Mouse (Mus musculus): ENCODE data around the gene Rpl14. TPM values are rescaled to one million over a fixed set of nuclear protein-coding genes. Genes with fewer than 3 reads are reported as not detected.

Gene Rpl14
- polyA plus RNA-seq, 1 experiment = 411 TPM

DNA sequence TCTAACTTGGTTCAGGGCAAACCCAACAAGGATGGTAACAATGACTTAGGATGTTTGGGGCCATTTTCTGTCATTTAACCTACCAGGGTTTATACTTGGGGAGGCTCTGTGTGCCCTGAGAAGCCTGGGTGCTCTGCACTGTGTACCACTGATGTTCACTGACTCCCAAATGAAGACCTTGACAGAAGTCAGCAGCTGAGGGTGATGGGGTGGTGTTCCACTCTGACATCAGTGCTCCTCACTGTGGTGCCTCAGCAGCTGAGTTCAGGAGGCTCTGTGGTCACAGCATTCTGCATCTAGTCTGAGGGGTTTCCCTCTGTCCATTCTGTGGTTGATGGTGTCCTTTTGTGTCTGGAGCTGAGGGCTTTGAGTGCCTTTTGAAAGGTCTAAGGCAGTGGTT lies 39.8 kb downstream of the Rpl14 start:
- no peak overlapping the region for H3K27ac ChIP-seq (ENCODE audit: insufficient read depth, low read depth, low read length)
- H3K4me1 ChIP-seq (ENCODE audit: control insufficient read depth, insufficient read depth, low read length) = no peaks in the 10 kb centered on the region
- TF ChIP-seq CTCF (conservative IDR thresholded peaks at IDR 0.05; ENCODE audit: insufficient read depth, insufficient read length, low read depth, low read length) (no peak), POLR2A (IDR thresholded peaks at IDR 0.05; ENCODE audit: low read depth, low read length) (no peak)
- H3K36me3 ChIP-seq (ENCODE audit: control insufficient read depth, insufficient read depth, low read length) = no peaks in the 10 kb centered on the region
- H3K27me3 ChIP-seq (replicated peaks; ENCODE audit: control insufficient read depth, insufficient read depth, low read length) = no peaks in the 10 kb centered on the region
- no peak for DNase-seq
- no peak overlapping the region for H3K4me3 ChIP-seq (ENCODE audit: insufficient read depth, low read depth, low read length)

DNA sequence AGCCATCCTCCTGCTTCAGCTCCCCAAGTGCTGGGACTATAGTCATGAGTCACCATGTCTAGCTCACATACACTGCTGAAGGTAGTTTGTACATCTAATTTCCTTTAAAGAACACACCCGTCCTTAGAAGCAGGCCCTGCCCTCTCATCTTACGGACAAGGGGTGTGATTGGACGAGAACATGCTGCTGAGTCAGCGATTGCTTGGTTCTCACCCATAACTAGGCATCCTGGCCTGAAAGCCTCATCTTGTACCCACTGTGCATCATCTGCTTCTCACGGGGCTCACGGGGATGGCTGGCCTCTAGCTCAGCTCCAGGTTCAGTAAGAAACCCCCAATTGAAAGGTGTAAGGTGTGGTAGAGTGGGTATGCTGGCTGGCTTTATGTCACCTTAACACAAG lies 42.8 kb downstream of the Rpl14 start:
- Histone ChIP-seq H3K27ac (ENCODE audit: insufficient read depth, low read depth, low read length) (no peak overlapping the region), H3K4me3 (ENCODE audit: insufficient read depth, low read depth, low read length) (no peak overlapping the region), H3K4me1 (ENCODE audit: control insufficient read depth, insufficient read depth, low read length) (no peaks in the 10 kb centered on the region), H3K27me3 (replicated peaks; ENCODE audit: control insufficient read depth, insufficient read depth, low read length) (no peaks in the 10 kb centered on the region), H3K36me3 (ENCODE audit: control insufficient read depth, insufficient read depth, low read length) (no peaks in the 10 kb centered on the region)
- WGBS = 91% methylated on average over 6 of the region's 6 CpGs
- no peak for DNase-seq
- no peak for TF ChIP-seq CTCF (conservative IDR thresholded peaks at IDR 0.05; ENCODE audit: insufficient read depth, insufficient read length, low read depth, low read length)
- no peak for TF ChIP-seq POLR2A (IDR thresholded peaks at IDR 0.05; ENCODE audit: low read depth, low read length)

DNA sequence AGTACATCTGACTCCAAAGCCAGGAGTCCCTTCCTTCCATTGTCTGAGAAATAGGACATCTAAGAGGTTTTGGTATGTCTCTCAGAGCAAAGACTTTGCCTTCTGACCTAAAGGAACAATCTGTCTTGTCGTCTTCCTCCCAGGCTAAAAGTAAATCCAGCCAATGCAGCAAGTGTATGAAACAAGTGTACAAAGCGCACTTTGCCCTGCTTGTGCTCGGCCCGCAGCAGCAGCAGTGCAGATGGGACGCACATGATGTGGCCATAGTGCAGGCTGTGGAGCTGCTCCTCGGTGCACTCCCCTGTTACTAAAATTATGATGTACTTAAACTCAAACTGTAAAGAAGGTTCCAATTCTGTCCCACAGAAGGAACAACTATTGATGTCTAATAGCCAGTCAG lies 46.9 kb downstream of the Rpl14 start:
- Histone ChIP-seq H3K4me1 (ENCODE audit: control insufficient read depth, insufficient read depth, low read length) (no peaks in the 10 kb centered on the region), H3K27me3 (replicated peaks; ENCODE audit: control insufficient read depth, insufficient read depth, low read length) (no peaks in the 10 kb centered on the region), H3K27ac (ENCODE audit: insufficient read depth, low read depth, low read length) (no peak overlapping the region), H3K36me3 (ENCODE audit: control insufficient read depth, insufficient read depth, low read length) (no peaks in the 10 kb centered on the region), H3K4me3 (ENCODE audit: insufficient read depth, low read depth, low read length) (no peak overlapping the region)
- TF ChIP-seq CTCF (conservative IDR thresholded peaks at IDR 0.05; ENCODE audit: insufficient read depth, insufficient read length, low read depth, low read length) = no peak
- no peak for TF ChIP-seq POLR2A (IDR thresholded peaks at IDR 0.05; ENCODE audit: low read depth, low read length)
- 64% methylated on average over 6 of the region's 6 CpGs for WGBS
- no peak for DNase-seq

DNA sequence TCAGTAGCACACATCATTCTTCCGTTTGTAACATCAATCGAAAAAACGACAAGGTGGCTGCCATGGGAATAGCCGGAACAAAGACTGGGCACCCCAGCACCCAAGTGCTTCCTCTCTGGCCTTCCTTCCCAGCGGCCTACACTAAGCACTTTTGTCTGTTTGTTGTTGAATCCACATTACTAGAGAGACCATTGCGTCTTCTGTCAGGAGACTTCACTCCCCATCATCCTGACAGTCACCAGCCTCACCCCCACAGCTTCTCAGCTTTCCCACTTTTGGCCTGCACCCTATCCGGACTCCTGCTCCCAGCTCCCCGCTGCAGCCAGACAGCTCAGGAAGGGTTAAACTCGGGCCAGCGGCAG lies 48.1 kb downstream of the Rpl14 start:
- Histone ChIP-seq H3K27ac (ENCODE audit: insufficient read depth, low read depth, low read length) (no peak overlapping the region), H3K4me3 (ENCODE audit: insufficient read depth, low read depth, low read length) (no peak overlapping the region), H3K27me3 (replicated peaks; ENCODE audit: control insufficient read depth, insufficient read depth, low read length) (no peaks in the 10 kb centered on the region), H3K4me1 (ENCODE audit: control insufficient read depth, insufficient read depth, low read length) (no peaks in the 10 kb centered on the region), H3K36me3 (ENCODE audit: control insufficient read depth, insufficient read depth, low read length) (no peaks in the 10 kb centered on the region)
- DNase-seq = no peak
- no peak for TF ChIP-seq CTCF (conservative IDR thresholded peaks at IDR 0.05; ENCODE audit: insufficient read depth, insufficient read length, low read depth, low read length)
- TF ChIP-seq POLR2A (IDR thresholded peaks at IDR 0.05; ENCODE audit: low read depth, low read length) = no peak
- WGBS = 40% methylated on average over 10 of the region's 10 CpGs

DNA sequence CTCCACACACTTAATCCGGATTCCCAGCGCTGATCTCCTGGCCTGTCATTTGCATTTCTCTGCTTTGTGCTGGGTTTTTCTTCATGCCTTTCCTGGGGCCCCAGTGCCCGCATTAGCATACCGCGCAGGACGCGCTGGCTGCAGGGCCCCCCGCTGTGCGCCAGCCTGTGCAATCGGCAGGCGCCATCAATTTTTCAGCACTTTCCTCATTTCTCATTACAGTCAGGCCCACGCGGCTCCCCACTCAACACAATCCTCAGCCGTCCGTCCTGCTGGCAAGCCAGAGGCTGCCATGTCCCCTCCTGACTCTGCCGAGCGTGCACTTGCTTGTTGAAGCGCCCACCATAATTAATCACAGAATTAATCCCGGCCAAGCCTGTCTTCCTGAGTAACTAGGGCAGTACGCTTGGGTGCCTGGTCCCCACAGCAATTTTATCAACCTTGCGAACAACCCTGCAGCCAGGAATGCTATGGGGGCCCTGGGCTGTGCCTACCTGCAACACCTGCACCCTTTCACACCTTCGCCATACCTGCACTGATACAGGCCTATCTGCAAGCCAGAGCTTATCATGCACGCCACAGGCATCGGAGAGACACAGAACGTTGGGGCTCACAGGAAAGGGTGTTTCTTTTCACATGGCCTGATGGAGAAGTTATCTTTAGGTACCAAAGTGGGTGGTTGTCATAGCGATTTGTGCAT lies 48.6 kb downstream of the Rpl14 start:
- no peak for DNase-seq
- Histone ChIP-seq H3K4me3 (ENCODE audit: insufficient read depth, low read depth, low read length) (no peak overlapping the region), H3K27ac (ENCODE audit: insufficient read depth, low read depth, low read length) (no peak overlapping the region), H3K36me3 (ENCODE audit: control insufficient read depth, insufficient read depth, low read length) (no peaks in the 10 kb centered on the region), H3K27me3 (replicated peaks; ENCODE audit: control insufficient read depth, insufficient read depth, low read length) (no peaks in the 10 kb centered on the region), H3K4me1 (ENCODE audit: control insufficient read depth, insufficient read depth, low read length) (no peaks in the 10 kb centered on the region)
- TF ChIP-seq POLR2A (IDR thresholded peaks at IDR 0.05; ENCODE audit: low read depth, low read length) (no peak), CTCF (conservative IDR thresholded peaks at IDR 0.05; ENCODE audit: insufficient read depth, insufficient read length, low read depth, low read length) (no peak)
- 28% methylated on average over 26 of the region's 26 CpGs for WGBS

DNA sequence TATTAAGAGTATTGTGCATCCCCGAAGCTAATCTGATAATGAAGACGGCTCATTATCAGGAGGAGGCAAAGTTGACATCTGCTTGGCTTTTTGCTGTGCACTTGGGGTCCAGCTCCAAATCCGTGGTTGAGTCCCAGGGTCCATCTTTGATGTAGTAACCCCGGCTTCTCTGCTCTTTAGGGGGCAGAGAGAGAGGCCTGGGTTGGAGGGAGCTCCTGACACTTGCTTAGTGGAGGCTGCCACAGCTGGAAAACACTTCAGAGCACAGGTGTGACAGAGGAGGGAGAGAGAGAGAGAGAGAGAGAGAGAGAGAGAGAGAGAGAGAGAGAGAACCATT lies 49.1 kb downstream of the Rpl14 start:
- no peaks in the 10 kb centered on the region for H3K4me1 ChIP-seq (ENCODE audit: control insufficient read depth, insufficient read depth, low read length)
- no peak for DNase-seq
- H3K4me3 ChIP-seq (ENCODE audit: insufficient read depth, low read depth, low read length) = no peak overlapping the region
- no peaks in the 10 kb centered on the region for H3K27me3 ChIP-seq (replicated peaks; ENCODE audit: control insufficient read depth, insufficient read depth, low read length)
- no peaks in the 10 kb centered on the region for H3K36me3 ChIP-seq (ENCODE audit: control insufficient read depth, insufficient read depth, low read length)
- H3K27ac ChIP-seq (ENCODE audit: insufficient read depth, low read depth, low read length) = no peak overlapping the region
- 73% methylated on average over 4 of the region's 4 CpGs for WGBS
- TF ChIP-seq CTCF (conservative IDR thresholded peaks at IDR 0.05; ENCODE audit: insufficient read depth, insufficient read length, low read depth, low read length) = no peak
- TF ChIP-seq POLR2A (IDR thresholded peaks at IDR 0.05; ENCODE audit: low read depth, low read length) = no peak

Other genes with a start within 250 kb of the Rpl14 start
- 40.7 and 41.0 TPM in 2 replicates for gene Eif1b, start 79.2 kb upstream of the Rpl14 start, polyA plus RNA-seq (2012; rRNA removed)
- 0.53 and 0.64 TPM in 2 replicates for gene Entpd3, start 31.6 kb upstream of the Rpl14 start, polyA plus RNA-seq (2012; rRNA removed)